Mouse (Mus musculus) MEL (cell line): ENCODE data around the gene Sema4f.

ENCODE experiments used
- CTCF ChIP-seq, 3 experiments: IDR thresholded peaks in 2 of 3; conservative IDR thresholded peaks in 1 of 3; 2 replicates each; pipeline ENCODE4 v1.5.1; 2011 to 2012; ENCODE audit warnings: low read length in 3 of 3, low read depth in 2 of 3, mild to moderate bottlenecking in 2 of 3, improper control_type of control experiment in 1 of 3, inconsistent platforms in 1 of 3, mixed read lengths in 1 of 3, moderate library complexity in 1 of 3; ENCODE audit not compliant: control insufficient read depth in 1 of 3, insufficient read depth in 1 of 3, poor library complexity in 1 of 3, severe bottlenecking in 1 of 3
- ETS1 ChIP-seq: IDR thresholded peaks from 2 replicates; pipeline ENCODE4 v1.6.1; 2012; ENCODE audit warnings: low read depth, mild to moderate bottlenecking, inconsistent platforms, low read length, improper control_type of control experiment, moderate library complexity
- JUND ChIP-seq: IDR thresholded peaks from 2 replicates; pipeline ENCODE4 v1.6.1; 2011; ENCODE audit warnings: low read depth, mild to moderate bottlenecking, improper control_type of control experiment, low read length
- MAX ChIP-seq: IDR thresholded peaks from 2 replicates; pipeline ENCODE4 v1.6.1; 2011; ENCODE audit warnings: low read length, improper control_type of control experiment
- NRF1 ChIP-seq: IDR thresholded peaks from 2 replicates; pipeline ENCODE4 v1.6.1; 2014; ENCODE audit warnings: low read depth, mild to moderate bottlenecking, inconsistent platforms, low read length, improper control_type of control experiment, moderate library complexity; ENCODE audit not compliant: poor library complexity, insufficient read depth, severe bottlenecking
- POLR2A ChIP-seq, 2 experiments: IDR thresholded peaks; 2 replicates each; pipeline ENCODE4 v1.6.1; 2011 to 2012; ENCODE audit warnings: low read length in 2 of 2, mild to moderate bottlenecking in 2 of 2, control low read depth in 1 of 2, improper control_type of control experiment in 1 of 2, low read depth in 1 of 2, moderate library complexity in 1 of 2; ENCODE audit not compliant: control insufficient read depth in 1 of 2, insufficient read depth in 1 of 2, poor library complexity in 1 of 2
- UBTF ChIP-seq: IDR thresholded peaks from 2 replicates; pipeline ENCODE4 v1.6.1; 2012; ENCODE audit warnings: low read depth, mild to moderate bottlenecking, inconsistent platforms, low read length, improper control_type of control experiment, moderate library complexity, borderline replicate concordance; ENCODE audit not compliant: insufficient read depth
- USF1 ChIP-seq: IDR thresholded peaks from 2 replicates; pipeline ENCODE4 v1.6.1; 2014; ENCODE audit warnings: low read depth, mild to moderate bottlenecking, inconsistent platforms, low read length, improper control_type of control experiment, moderate library complexity
- ZC3H11A ChIP-seq: IDR thresholded peaks from 2 replicates; pipeline ENCODE4 v1.6.1; 2012; ENCODE audit warnings: low read depth, mild to moderate bottlenecking, inconsistent platforms, low read length, improper control_type of control experiment

DNA sequence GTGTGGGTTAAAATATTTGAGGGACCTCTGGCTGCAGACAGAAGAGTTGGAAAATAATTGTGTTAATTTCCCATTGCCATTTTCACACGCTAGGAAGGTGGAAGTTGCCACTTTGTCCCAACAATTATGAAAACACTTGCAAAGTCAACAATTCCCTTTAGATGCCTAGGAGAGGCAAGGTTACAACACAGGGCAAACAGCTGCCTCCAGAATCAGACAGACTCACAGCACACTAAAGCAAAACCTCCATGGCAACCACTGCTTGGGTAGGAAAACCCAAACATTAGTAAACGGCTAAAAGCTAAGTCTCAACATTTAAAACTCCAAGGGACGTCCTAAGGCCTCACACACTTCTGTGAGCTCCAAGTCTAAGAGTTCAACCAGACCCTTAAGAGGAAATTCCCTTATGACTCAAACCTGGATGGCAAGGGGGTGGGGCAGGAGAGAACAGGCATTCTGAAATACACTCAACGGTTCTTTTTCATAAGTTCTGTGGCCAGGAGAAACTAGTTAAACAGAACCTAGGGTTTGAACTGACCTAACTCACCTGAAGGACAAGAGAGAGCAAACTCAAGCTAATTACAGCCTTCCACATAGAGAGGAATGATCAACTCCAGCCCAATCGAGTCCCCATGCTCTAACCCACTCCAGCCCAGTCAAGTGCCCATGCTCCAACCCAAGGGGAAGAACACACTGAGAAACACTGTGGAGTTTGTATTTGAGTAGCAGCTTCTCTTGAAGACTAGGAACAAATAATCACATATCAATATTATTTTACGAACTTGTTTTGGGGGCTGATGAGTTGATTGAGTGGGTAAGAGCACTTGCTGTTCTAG, 29.9 kb upstream of the Sema4f start:
- TF ChIP-seq POLR2A (IDR thresholded peaks at IDR 0.05; ENCODE audit: control insufficient read depth in 1 of 2, insufficient read depth in 1 of 2, low read depth in 1 of 2, low read length in 2 of 2, poor library complexity in 1 of 2) (no peak), CTCF (IDR thresholded peaks at IDR 0.05 in 2 of 3, conservative IDR thresholded peaks at IDR 0.05 in 1 of 3; ENCODE audit: control insufficient read depth in 1 of 3, insufficient read depth in 1 of 3, low read depth in 2 of 3, low read length in 3 of 3, poor library complexity in 1 of 3, severe bottlenecking in 1 of 3) (no peak), JUND (no peak), USF1 (no peak), ZC3H11A (no peak), NRF1 (no peak), MAX (no peak), ETS1 (no peak), UBTF (no peak)
